Comparison of ENCODE assay signal across 18 mouse cellular contexts in genomic region chr13:89585144-89585543, GRCm38 (mm10). TPM values are rescaled to one million over a fixed set of nuclear protein-coding genes. Genes with fewer than 3 reads are reported as not detected.
A peak's percentile ranks its signal among the peaks of the same experiment; 100 is the strongest.
DNase-seq lines count a peak whose midpoint lies in the region; ATAC-seq and TF ChIP-seq lines count a peak whose summit lies in the region.
"Had no signal": no experiment of that assay in that cellular context is flagged by ENCODE, and none has a peak within 500 bp of the region (broad histone marks: within the 10 kb centered on the region; RNA-seq: fewer than 3 reads in every experiment).

No protein-coding gene starts in this region.

- no peaks in the 10 kb centered on the region for H3K36me3 ChIP-seq in heart, embryonic 15.5 days
- H3K36me3 ChIP-seq in heart, embryonic 11.5 days (ENCODE audit: control insufficient read depth, insufficient read depth, low read length) = no peaks in the 10 kb centered on the region
- no peaks in the 10 kb centered on the region for H3K36me3 ChIP-seq in lung, embryonic 16.5 days (ENCODE audit: control insufficient read depth, insufficient read depth, low read length)
- no peaks in the 10 kb centered on the region for H3K36me3 ChIP-seq in intestine, embryonic 14.5 days (ENCODE audit: control insufficient read depth, insufficient read depth, low read length)
- H3K36me3 ChIP-seq in stomach, embryonic 14.5 days (ENCODE audit: control insufficient read depth, insufficient read depth, low read length) = no peaks in the 10 kb centered on the region
- no peaks in the 10 kb centered on the region for H3K36me3 ChIP-seq in forebrain, postnatal 0 days (ENCODE audit: insufficient read depth)
- H3K36me3 ChIP-seq: embryonic facial prominence, embryonic 15.5 days; heart, embryonic 10.5 days; limb, embryonic 13.5 days had no signal

- ATAC-seq in heart, embryonic 15.5 days (replicated peaks; ENCODE audit: insufficient number of reproducible peaks, insufficient read depth, low FRiP score, low read depth) = no peak
- no peak for ATAC-seq in heart, embryonic 11.5 days (replicated peaks; ENCODE audit: insufficient number of reproducible peaks, low FRiP score, low TSS enrichment)
- ATAC-seq in lung, embryonic 16.5 days (ENCODE audit: low read depth) = 0 out of 2 replicates have a peak, but pooled peaks have one; percentile 65
- no peak for ATAC-seq in intestine, embryonic 14.5 days (replicated peaks; ENCODE audit: low FRiP score, low TSS enrichment, low read depth)
- peak; percentile 68; the same call in 1 of the 2 replicates for ATAC-seq in stomach, embryonic 14.5 days (ENCODE audit: insufficient number of reproducible peaks, insufficient read depth, low FRiP score, low read depth)
- no peak for ATAC-seq in forebrain, postnatal 0 days
- ATAC-seq: forebrain, embryonic 14.5 days had no signal

- H3K4me2 ChIP-seq in heart, embryonic 15.5 days = 0 out of 2 replicates have a peak overlapping the region, but pooled peaks have one; percentile 8
- H3K4me2 ChIP-seq in heart, embryonic 11.5 days = no peak overlapping the region
- peak overlapping the region; percentile 34 for H3K4me2 ChIP-seq in lung, embryonic 16.5 days (ENCODE audit: low read depth, low read length)
- peak overlapping the region; percentile 39 for H3K4me2 ChIP-seq in intestine, embryonic 14.5 days (ENCODE audit: low read length)
- peak overlapping the region; percentile 35; the same call in 1 of the 2 replicates for H3K4me2 ChIP-seq in stomach, embryonic 14.5 days (replicated peaks; ENCODE audit: low read depth, low read length)
- no peak overlapping the region for H3K4me2 ChIP-seq in forebrain, postnatal 0 days (ENCODE audit: low read depth)
- H3K4me2 ChIP-seq: embryonic facial prominence, embryonic 15.5 days; limb, embryonic 13.5 days had no signal

- no peak for TF ChIP-seq CTCF in forebrain, postnatal 0 days (IDR thresholded peaks at IDR 0.05; ENCODE audit: low read depth)

- WGBS in heart, embryonic 15.5 days = 48% methylated on average over 1 of the region's 1 CpGs
- 70% methylated on average over 1 of the region's 1 CpGs for WGBS in heart, embryonic 11.5 days (ENCODE audit: insufficient replicate concordance)
- 12% methylated on average over 1 of the region's 1 CpGs for WGBS in lung, embryonic 16.5 days
- WGBS in intestine, embryonic 14.5 days = 21% methylated on average over 1 of the region's 1 CpGs
- WGBS in stomach, embryonic 14.5 days = 14% methylated on average over 1 of the region's 1 CpGs
- WGBS in forebrain, postnatal 0 days = 26% methylated on average over 1 of the region's 1 CpGs

- no peaks in the 10 kb centered on the region for H3K4me1 ChIP-seq in heart, embryonic 15.5 days (replicated peaks)
- no peaks in the 10 kb centered on the region for H3K4me1 ChIP-seq in heart, embryonic 11.5 days (ENCODE audit: control insufficient read depth, insufficient read depth, low read length)
- peaks cover 13% of the 10 kb centered on the region for H3K4me1 ChIP-seq in lung, embryonic 16.5 days (replicated peaks; ENCODE audit: control insufficient read depth, insufficient read depth, low read length)
- H3K4me1 ChIP-seq in intestine, embryonic 14.5 days (replicated peaks; ENCODE audit: control insufficient read depth, insufficient read depth, low read length) = peaks cover 22% of the 10 kb centered on the region
- H3K4me1 ChIP-seq in stomach, embryonic 14.5 days (ENCODE audit: control insufficient read depth, insufficient read depth, low read length) = peaks cover 14% of the 10 kb centered on the region
- no peaks in the 10 kb centered on the region for H3K4me1 ChIP-seq in forebrain, postnatal 0 days (ENCODE audit: insufficient read depth)
- H3K4me1 ChIP-seq: heart, embryonic 10.5 days had no signal

- DNase-seq in lung, postnatal 10 days = no peak
- no peak for DNase-seq in intestine, embryonic 14.5 days (ENCODE audit: low spot score)
- no peak for DNase-seq in forebrain, postnatal 0 days
- DNase-seq in spleen, postnatal 4 days (ENCODE audit: low spot score in 2 of 2) = no peak
- DNase-seq: B cell, adult 2 months; cerebellum, adult 11-12 months; gastrocnemius, postnatal 10 days had no signal

- H3K4me3 ChIP-seq in heart, embryonic 15.5 days = no peak overlapping the region
- no peak overlapping the region for H3K4me3 ChIP-seq in heart, embryonic 11.5 days (ENCODE audit: low read depth, low read length)
- no peak overlapping the region for H3K4me3 ChIP-seq in lung, embryonic 16.5 days (ENCODE audit: low read length)
- H3K4me3 ChIP-seq in intestine, embryonic 14.5 days (ENCODE audit: low read depth, low read length) = no peak overlapping the region
- no peak overlapping the region for H3K4me3 ChIP-seq in stomach, embryonic 14.5 days (ENCODE audit: low read depth, low read length)
- H3K4me3 ChIP-seq in forebrain, postnatal 0 days (ENCODE audit: low read depth, low read length) = no peak overlapping the region
- H3K4me3 ChIP-seq: embryonic facial prominence, embryonic 15.5 days; heart, embryonic 10.5 days; limb, embryonic 13.5 days; myocyte had no signal

- no peaks in the 10 kb centered on the region for H3K27me3 ChIP-seq in heart, embryonic 15.5 days
- no peaks in the 10 kb centered on the region for H3K27me3 ChIP-seq in heart, embryonic 11.5 days (ENCODE audit: control insufficient read depth, insufficient read depth, low read length)
- H3K27me3 ChIP-seq in lung, embryonic 16.5 days (ENCODE audit: control insufficient read depth, insufficient read depth, low read depth, low read length) = no peaks in the 10 kb centered on the region
- no peaks in the 10 kb centered on the region for H3K27me3 ChIP-seq in intestine, embryonic 14.5 days (replicated peaks; ENCODE audit: control insufficient read depth, insufficient read depth, low read length)
- H3K27me3 ChIP-seq in stomach, embryonic 14.5 days (ENCODE audit: control insufficient read depth, insufficient read depth, low read length) = no peaks in the 10 kb centered on the region
- H3K27me3 ChIP-seq in forebrain, postnatal 0 days (ENCODE audit: insufficient read depth, low read length) = no peaks in the 10 kb centered on the region
- H3K27me3 ChIP-seq: embryonic facial prominence, embryonic 15.5 days; limb, embryonic 13.5 days had no signal

- H3K9ac ChIP-seq in heart, embryonic 15.5 days = no peak overlapping the region
- no peak overlapping the region for H3K9ac ChIP-seq in heart, embryonic 11.5 days (ENCODE audit: low read depth, low read length)
- no peak overlapping the region for H3K9ac ChIP-seq in lung, embryonic 16.5 days (ENCODE audit: low read length)
- H3K9ac ChIP-seq in intestine, embryonic 14.5 days (ENCODE audit: low read length) = no peak overlapping the region
- H3K9ac ChIP-seq in stomach, embryonic 14.5 days (replicated peaks; ENCODE audit: low read depth, low read length) = no peak overlapping the region
- H3K9ac ChIP-seq in forebrain, postnatal 0 days = no peak overlapping the region
- H3K9ac ChIP-seq: embryonic facial prominence, embryonic 15.5 days; limb, embryonic 13.5 days had no signal

- no peak overlapping the region for H3K27ac ChIP-seq in heart, embryonic 15.5 days
- H3K27ac ChIP-seq in heart, embryonic 11.5 days (ENCODE audit: low read depth, low read length) = no peak overlapping the region
- H3K27ac ChIP-seq in lung, embryonic 16.5 days (ENCODE audit: low read length) = no peak overlapping the region
- H3K27ac ChIP-seq in intestine, embryonic 14.5 days (ENCODE audit: low read depth) = no peak overlapping the region
- H3K27ac ChIP-seq in stomach, embryonic 14.5 days (ENCODE audit: low read length) = peak overlapping the region; percentile 62; the same call in 1 of the 2 replicates
- H3K27ac ChIP-seq in forebrain, postnatal 0 days (ENCODE audit: low read depth, low read length) = no peak overlapping the region
- H3K27ac ChIP-seq: embryonic facial prominence, embryonic 15.5 days; heart, embryonic 10.5 days; limb, embryonic 13.5 days had no signal

- no peaks in the 10 kb centered on the region for H3K9me3 ChIP-seq in heart, embryonic 15.5 days (replicated peaks)
- H3K9me3 ChIP-seq in heart, embryonic 11.5 days (replicated peaks; ENCODE audit: control insufficient read depth, low read length) = no peaks in the 10 kb centered on the region
- no peaks in the 10 kb centered on the region for H3K9me3 ChIP-seq in lung, embryonic 16.5 days (ENCODE audit: control insufficient read depth, low read length)
- no peaks in the 10 kb centered on the region for H3K9me3 ChIP-seq in intestine, embryonic 14.5 days (ENCODE audit: control insufficient read depth, low read length)
- no peaks in the 10 kb centered on the region for H3K9me3 ChIP-seq in stomach, embryonic 14.5 days (ENCODE audit: control insufficient read depth, low read depth, low read length)
- H3K9me3 ChIP-seq in forebrain, postnatal 0 days (ENCODE audit: low read length) = no peaks in the 10 kb centered on the region
- H3K9me3 ChIP-seq: embryonic facial prominence, embryonic 15.5 days; heart, embryonic 10.5 days; limb, embryonic 13.5 days had no signal

RNA-seq across cellular contexts. Expression of gene Hapln1, which starts 45.5 kb away (rescaled TPM):
- polyA plus RNA-seq in heart, embryonic 15.5 days (2015; fragmentation: Nextera tagmentation; extraction: Ambion mirVana) = 4.4 and 4.7 TPM in 2 replicates
- polyA plus RNA-seq in heart, embryonic 11.5 days (2014; fragmentation: Nextera tagmentation; extraction: Ambion mirVana) = 62.0 and 86.9 TPM in 2 replicates
- polyA plus RNA-seq in lung, embryonic 16.5 days (2015; fragmentation: Nextera tagmentation; extraction: Ambion mirVana) = 18.9 and 21.6 TPM in 2 replicates
- polyA plus RNA-seq in intestine, embryonic 14.5 days (2014; fragmentation: Nextera tagmentation; extraction: Ambion mirVana) = 4.5 and 6.3 TPM in 2 replicates
- polyA plus RNA-seq in stomach, embryonic 14.5 days (2014; fragmentation: Nextera tagmentation; extraction: Ambion mirVana) = 6.3 TPM in 2 replicates
- total RNA-seq in forebrain, postnatal 0 days (2014; rRNA removed) = 4.5 TPM in 2 replicates
- polyA plus RNA-seq in forebrain, postnatal 0 days (2015; fragmentation: Nextera tagmentation; extraction: Ambion mirVana) = 1.1 TPM in 2 replicates
- total RNA-seq: hematopoietic stem cell, adult 5-6 weeks had no signal
- polyA plus RNA-seq: small intestine, adult 2 months had no signal

Comparison
In these comparisons a context has a peak if more than half of its experiments do, and no peak if none do; other contexts are left out.
1. H3K4me2 ChIP-seq: peak in heart, embryonic 15.5 days (single experiment), lung, embryonic 16.5 days (single experiment), intestine, embryonic 14.5 days (single experiment) and stomach, embryonic 14.5 days (single experiment); none in heart, embryonic 11.5 days (single experiment) and forebrain, postnatal 0 days (single experiment).
2. ATAC-seq: peak in lung, embryonic 16.5 days (single experiment) and stomach, embryonic 14.5 days (single experiment); none in heart, embryonic 15.5 days (single experiment), heart, embryonic 11.5 days (single experiment), intestine, embryonic 14.5 days (single experiment) and forebrain, postnatal 0 days (single experiment).